ENCODE assay signal across 9 mouse cellular contexts in the genomic region with DNA sequence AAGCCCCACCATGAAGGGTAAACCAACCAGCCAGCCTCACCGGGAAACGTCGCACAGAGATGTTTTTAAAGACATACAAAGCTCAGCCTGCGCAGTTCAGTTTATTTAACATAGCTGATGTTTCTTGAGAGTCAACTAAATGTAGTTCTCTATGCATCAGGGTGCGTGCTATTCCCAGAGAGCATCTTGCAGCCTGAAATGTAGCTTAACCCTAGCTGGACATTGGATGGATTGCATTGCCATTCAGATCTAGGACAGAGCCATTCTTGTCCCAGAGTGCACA.
A peak's percentile ranks its signal among the peaks of the same experiment; 100 is the strongest.
DNase-seq lines count a peak whose midpoint lies in the region; ATAC-seq lines count a peak whose summit lies in the region.
"Had no signal": no experiment of that assay in that cellular context is flagged by ENCODE, and none has a peak within 500 bp of the region (broad histone marks: within the 10 kb centered on the region; RNA-seq: fewer than 3 reads in every experiment).

No protein-coding gene starts in this region.

- no peak for ATAC-seq in heart, embryonic 15.5 days (replicated peaks; ENCODE audit: insufficient number of reproducible peaks, insufficient read depth, low FRiP score, low read depth)
- no peak for ATAC-seq in embryonic facial prominence, embryonic 11.5 days (replicated peaks; ENCODE audit: insufficient number of reproducible peaks, low FRiP score, low TSS enrichment, low read depth)
- ATAC-seq in hindbrain, embryonic 11.5 days (ENCODE audit: low FRiP score), result no peak
- ATAC-seq in midbrain, embryonic 11.5 days (ENCODE audit: low FRiP score), result no peak

- peaks cover 13% of the 10 kb centered on the region; the same call in 1 of the 2 replicates for H3K27me3 ChIP-seq in heart, embryonic 15.5 days
- H3K27me3 ChIP-seq in embryonic facial prominence, embryonic 11.5 days (ENCODE audit: control insufficient read depth, insufficient read depth, low read length), result no peaks in the 10 kb centered on the region
- H3K27me3 ChIP-seq in hindbrain, embryonic 11.5 days (ENCODE audit: control insufficient read depth, insufficient read depth, low read length), result no peaks in the 10 kb centered on the region
- H3K27me3 ChIP-seq in midbrain, embryonic 11.5 days (ENCODE audit: control insufficient read depth, insufficient read depth, low read length), result no peaks in the 10 kb centered on the region

- H3K36me3 ChIP-seq in heart, embryonic 15.5 days, result no peaks in the 10 kb centered on the region
- no peaks in the 10 kb centered on the region for H3K36me3 ChIP-seq in embryonic facial prominence, embryonic 11.5 days (replicated peaks; ENCODE audit: control insufficient read depth, insufficient read depth, low read depth, low read length)
- H3K36me3 ChIP-seq in hindbrain, embryonic 11.5 days (ENCODE audit: control insufficient read depth, insufficient read depth, low read length), result no peaks in the 10 kb centered on the region
- no peaks in the 10 kb centered on the region for H3K36me3 ChIP-seq in midbrain, embryonic 11.5 days (ENCODE audit: control insufficient read depth, insufficient read depth, low read length)

- peak overlapping the region; percentile 78 for H3K4me2 ChIP-seq in heart, embryonic 15.5 days
- H3K4me2 ChIP-seq in embryonic facial prominence, embryonic 11.5 days (ENCODE audit: low read depth, low read length), result peak overlapping the region; percentile 40
- peak overlapping the region; percentile 43 for H3K4me2 ChIP-seq in hindbrain, embryonic 11.5 days (replicated peaks; ENCODE audit: low read depth, low read length)
- peak overlapping the region; percentile 58 for H3K4me2 ChIP-seq in midbrain, embryonic 11.5 days

- WGBS in heart, embryonic 15.5 days, result 12% methylated on average over 5 of the region's 5 CpGs
- WGBS in embryonic facial prominence, embryonic 11.5 days, result 9% methylated on average over 5 of the region's 5 CpGs
- whole genome bisulfite sequencing in hindbrain, embryonic 11.5 days, result 8% methylated on average over 5 of the region's 5 CpGs
- WGBS in midbrain, embryonic 11.5 days, result 7% methylated on average over 5 of the region's 5 CpGs

- peak overlapping the region; percentile 47 for H3K4me3 ChIP-seq in heart, embryonic 15.5 days
- peak overlapping the region; percentile 18; the same call in 1 of the 2 replicates for H3K4me3 ChIP-seq in embryonic facial prominence, embryonic 11.5 days (ENCODE audit: low read depth, low read length)
- peak overlapping the region; percentile 27; the same call in 1 of the 2 replicates for H3K4me3 ChIP-seq in hindbrain, embryonic 11.5 days (ENCODE audit: low read depth, low read length)
- H3K4me3 ChIP-seq in midbrain, embryonic 11.5 days (ENCODE audit: low read depth, low read length), result peak overlapping the region; percentile 29

- H3K4me1 ChIP-seq in heart, embryonic 15.5 days (replicated peaks), result 0 out of 2 replicates have a peak, but pooled peaks cover 5% of the 10 kb centered on the region
- 0 out of 2 replicates have a peak, but pooled peaks cover 3% of the 10 kb centered on the region for H3K4me1 ChIP-seq in embryonic facial prominence, embryonic 11.5 days (ENCODE audit: control insufficient read depth, insufficient read depth, low read length)
- no peaks in the 10 kb centered on the region; the same call in 1 of the 2 replicates for H3K4me1 ChIP-seq in hindbrain, embryonic 11.5 days (replicated peaks; ENCODE audit: control insufficient read depth, insufficient read depth, low read length)
- peaks cover 7% of the 10 kb centered on the region for H3K4me1 ChIP-seq in midbrain, embryonic 11.5 days (ENCODE audit: control insufficient read depth, insufficient read depth, low read length)

- H3K9ac ChIP-seq in heart, embryonic 15.5 days, result no peak overlapping the region
- no peak overlapping the region for H3K9ac ChIP-seq in embryonic facial prominence, embryonic 11.5 days (replicated peaks; ENCODE audit: low read length)
- no peak overlapping the region for H3K9ac ChIP-seq in hindbrain, embryonic 11.5 days (ENCODE audit: low read depth, low read length)
- peak overlapping the region; percentile 26; the same call in 1 of the 2 replicates for H3K9ac ChIP-seq in midbrain, embryonic 11.5 days (ENCODE audit: low read length)

- no peak overlapping the region for H3K27ac ChIP-seq in heart, embryonic 15.5 days
- no peak overlapping the region for H3K27ac ChIP-seq in embryonic facial prominence, embryonic 11.5 days (replicated peaks; ENCODE audit: low read depth, low read length)
- no peak overlapping the region for H3K27ac ChIP-seq in hindbrain, embryonic 11.5 days (ENCODE audit: low read depth, low read length)
- no peak overlapping the region for H3K27ac ChIP-seq in midbrain, embryonic 11.5 days (ENCODE audit: low read depth, low read length)

- H3K9me3 ChIP-seq in heart, embryonic 15.5 days (replicated peaks), result no peaks in the 10 kb centered on the region
- H3K9me3 ChIP-seq in embryonic facial prominence, embryonic 11.5 days (replicated peaks; ENCODE audit: control insufficient read depth, low read length), result no peaks in the 10 kb centered on the region
- no peaks in the 10 kb centered on the region for H3K9me3 ChIP-seq in hindbrain, embryonic 11.5 days (ENCODE audit: control insufficient read depth, low read length)
- H3K9me3 ChIP-seq in midbrain, embryonic 11.5 days (ENCODE audit: control insufficient read depth, low read length), result no peaks in the 10 kb centered on the region

- DNase-seq in heart, postnatal 14 days, result no peak
- no peak for DNase-seq in embryonic facial prominence, embryonic 11.5 days (ENCODE audit: low spot score)
- no peak for DNase-seq in hindbrain, embryonic 11.5 days (ENCODE audit: low spot score)
- peak; percentile 92 for DNase-seq in midbrain, embryonic 11.5 days (ENCODE audit: low spot score, missing footprints)
- no peak for DNase-seq in c-Kit-positive CD71-positive TER-119-positive erythroid progenitor cells, embryonic 14.5 days (ENCODE audit: low spot score)
- no peak for DNase-seq in kidney, adult 9 months
- no peak for DNase-seq in ovary, postnatal 14 days (ENCODE audit: low spot score)
- DNase-seq: adrenal gland, adult 8-10 months had no signal

- intact Hi-C loops in heart, postnatal 14 days (cut with DNase I), result no loop called here
